Mouse (Mus musculus) heart, embryonic 13.5 days (tissue): Measurements from ENCODE around the gene Ccdc142. TPM values are rescaled to one million over a fixed set of nuclear protein-coding genes. Genes with fewer than 3 reads are reported as not detected.

Source experiments
- microRNA counts: library from miRNA; unstranded; fragments of <30 nt; microRNA quantifications from one replicate; lab custom pipeline; 2016
- microRNA-seq: library from miRNA; unstranded; fragments of <30 nt; microRNA quantifications from one replicate; pipeline ENCODE4, GENCODE M21; 2016
- polyA plus RNA-seq: library from polyadenylated mRNA; unstranded; fragments of >200 nt; fragmentation: Nextera tagmentation; extraction: Ambion mirVana; gene quantifications from 2 replicates; pipeline ENCODE4 v1.2.1, GENCODE M21; 2015

Ccdc142 gene
- polyA plus RNA-seq, 1 experiment from 2014 or later = 1.5 TPM

MicroRNAs encoded within 50 kb of the gene (microRNA counts, 519-probe panel; counts per million panel counts)
- microRNA mmu-miR-3470a+mmu-miR-3470b (lab: Ali Mortazavi, UCI) = 209 counts per million, percentile 61 among the panel's probes with 10 or more counts

Small RNAs within 50 kb of the gene (microRNA-seq; reads per million reads assigned to microRNA genes)
- not detected for gene Mir3470a

Other genes starting within 250 kb of the Ccdc142 start
- 0.52 and 0.78 TPM in 2 replicates for gene Sema4f, start 161.8 kb upstream of the Ccdc142 start, polyA plus RNA-seq
- gene M1ap, start 154.7 kb upstream of the Ccdc142 start, polyA plus RNA-seq = 1.5 and 1.7 TPM in 2 replicates
- 7.6 and 9.3 TPM in 2 replicates for gene Dok1, start 68.1 kb upstream of the Ccdc142 start, polyA plus RNA-seq
- 6.9 and 7.1 TPM in 2 replicates for gene Loxl3, start 67.4 kb upstream of the Ccdc142 start, polyA plus RNA-seq
- gene Aup1, start 47.1 kb upstream of the Ccdc142 start, polyA plus RNA-seq = 120 and 123 TPM in 2 replicates
- gene Htra2, start 46.3 kb upstream of the Ccdc142 start, polyA plus RNA-seq = 80.2 and 94.2 TPM in 2 replicates
- gene Dqx1, start 43.8 kb upstream of the Ccdc142 start, polyA plus RNA-seq = 0.41 and 0.62 TPM in 2 replicates
- gene Tlx2, start 31.3 kb upstream of the Ccdc142 start, polyA plus RNA-seq = 0.23 and 1.0 TPM in 2 replicates
- 14.8 and 19.5 TPM in 2 replicates for gene Pcgf1, start 23.7 kb upstream of the Ccdc142 start, polyA plus RNA-seq
- gene Lbx2, start 15.2 kb upstream of the Ccdc142 start, polyA plus RNA-seq = 0.20 TPM in 1 of 2 replicates, not detected in the other
- gene Gm42688, start within 50 bp of the Ccdc142 start, polyA plus RNA-seq = 1.6 TPM in 2 replicates
- 134 and 176 TPM in 2 replicates for gene Mrpl53, start 7.4 kb downstream of the Ccdc142 start, polyA plus RNA-seq
- 18.5 and 22.0 TPM in 2 replicates for gene Mogs, start 13.9 kb downstream of the Ccdc142 start, polyA plus RNA-seq
- 88.8 and 99.2 TPM in 2 replicates for gene Wbp1, start 20.0 kb downstream of the Ccdc142 start, polyA plus RNA-seq
- 8.2 and 8.7 TPM in 2 replicates for gene Ino80b, start 23.8 kb downstream of the Ccdc142 start, polyA plus RNA-seq
- gene Rtkn, start 33.9 kb downstream of the Ccdc142 start, polyA plus RNA-seq = 19.5 and 21.6 TPM in 2 replicates
- gene Wdr54, start 54.8 kb downstream of the Ccdc142 start, polyA plus RNA-seq = 7.0 and 7.5 TPM in 2 replicates
- gene 1700003E16Rik, start 54.8 kb downstream of the Ccdc142 start, polyA plus RNA-seq = 0.55 and 0.64 TPM in 2 replicates
- gene Dctn1, start 64.3 kb downstream of the Ccdc142 start, polyA plus RNA-seq = 62.3 and 65.9 TPM in 2 replicates
- 0.11 and 0.37 TPM in 2 replicates for gene Slc4a5, start 118.2 kb downstream of the Ccdc142 start, polyA plus RNA-seq
- gene Mthfd2, start 224.3 kb downstream of the Ccdc142 start, polyA plus RNA-seq = 27.6 and 30.9 TPM in 2 replicates
- gene Mob1a, start 224.4 kb downstream of the Ccdc142 start, polyA plus RNA-seq = 30.4 and 30.7 TPM in 2 replicates
- 233 and 264 TPM in 2 replicates for gene Bola3, start 247.5 kb downstream of the Ccdc142 start, polyA plus RNA-seq